Mouse (Mus musculus) layer of hippocampus, postnatal 25 days (tissue): ENCODE data around the gene Pias3. TPM values are rescaled to one million over a fixed set of nuclear protein-coding genes. Genes with fewer than 3 reads are reported as not detected.
"Not testable (repeated sequence)": the region's sequence is repeated elsewhere in the genome, so short reads cannot be mapped to it uniquely, and the experiment has no call there.

Experiments
- DNase-seq, 2 experiments: peaks; one replicate each; pipeline ENCODE4 v3.0.0; 2022; ENCODE audit warnings: mixed read lengths in 2 of 2, low spot score in 1 of 2; ENCODE audit errors: extremely low spot score in 1 of 2
- total RNA-seq, 2 experiments: library from RNA; stranded (reverse); gene quantifications; 2 replicates each; pipeline ENCODE4 v1.2.3; 2021

Pias3 gene
- total RNA-seq, 2 experiments from 2014 or later, result 24.6 to 27.0 TPM

DNA sequence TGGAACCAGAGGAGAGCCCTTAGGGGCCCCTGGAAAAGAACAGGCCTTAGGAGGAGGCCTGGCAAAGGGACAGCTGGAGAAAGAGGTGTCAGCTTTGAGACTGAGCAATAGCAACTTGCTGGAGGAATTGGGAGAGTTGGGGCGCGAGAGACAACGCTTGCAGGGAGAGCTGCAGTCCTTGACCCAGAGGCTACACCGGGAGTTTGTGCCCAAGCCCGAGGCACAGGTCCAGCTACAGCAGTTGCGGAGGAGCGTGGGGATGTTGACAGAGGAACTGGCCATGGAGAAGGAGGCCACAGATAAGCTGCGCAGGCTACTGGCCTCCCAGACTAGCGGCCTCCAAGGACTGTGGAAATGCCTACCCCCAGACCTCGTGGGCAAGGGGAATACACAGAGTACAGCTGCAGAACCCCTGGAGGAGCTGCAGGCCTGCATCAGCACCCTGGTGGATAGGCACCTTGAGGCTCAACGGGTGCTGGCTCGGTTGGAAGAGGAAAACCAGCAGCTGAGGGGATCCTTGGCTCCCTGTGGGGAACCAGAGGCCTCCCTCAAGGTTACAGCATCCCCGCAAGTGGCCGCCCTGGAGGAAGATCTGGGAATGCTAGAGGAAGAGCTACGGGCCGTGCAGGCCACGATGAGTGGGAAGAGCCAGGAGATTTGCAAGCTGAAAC is 11.9 kb upstream of the Pias3 start:
- no peak for DNase-seq

DNA sequence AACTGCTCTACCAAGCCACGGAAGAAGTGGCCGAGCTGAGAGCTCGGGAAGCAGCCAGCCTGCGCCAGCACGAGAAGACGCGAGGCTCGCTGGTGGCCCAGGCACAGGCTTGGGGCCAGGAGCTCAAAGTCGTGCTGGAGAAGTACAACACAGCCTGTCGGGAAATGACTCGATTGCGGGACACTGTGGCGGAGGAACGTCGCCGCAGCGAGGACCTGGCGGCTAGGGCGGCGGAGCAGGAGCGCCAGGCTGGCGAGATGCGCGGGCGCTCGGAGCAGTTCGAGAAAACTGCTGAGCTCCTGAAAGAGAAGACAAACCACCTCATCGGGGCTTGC is 11.4 kb upstream of the Pias3 start:
- DNase-seq, result no peak

DNA sequence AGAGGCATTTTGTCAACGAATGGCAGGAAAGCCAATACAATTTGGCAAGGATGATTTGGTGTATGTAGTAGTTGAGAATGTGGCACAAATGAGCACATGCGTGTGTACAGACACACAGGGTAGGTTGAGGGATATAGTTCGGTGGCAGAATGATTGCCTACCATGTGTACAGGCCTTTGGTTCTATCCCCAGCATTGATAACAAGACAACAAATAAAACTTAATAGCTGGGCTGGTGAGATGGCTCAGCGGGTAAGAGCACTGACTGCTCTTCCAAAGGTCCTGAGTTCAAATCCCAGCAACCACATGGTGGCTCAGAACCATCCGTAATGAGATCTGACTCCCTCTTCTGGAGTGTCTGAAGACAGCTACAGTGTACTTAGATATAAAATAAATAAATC is 10.1 kb upstream of the Pias3 start:
- not testable (repeated sequence) for DNase-seq

DNA sequence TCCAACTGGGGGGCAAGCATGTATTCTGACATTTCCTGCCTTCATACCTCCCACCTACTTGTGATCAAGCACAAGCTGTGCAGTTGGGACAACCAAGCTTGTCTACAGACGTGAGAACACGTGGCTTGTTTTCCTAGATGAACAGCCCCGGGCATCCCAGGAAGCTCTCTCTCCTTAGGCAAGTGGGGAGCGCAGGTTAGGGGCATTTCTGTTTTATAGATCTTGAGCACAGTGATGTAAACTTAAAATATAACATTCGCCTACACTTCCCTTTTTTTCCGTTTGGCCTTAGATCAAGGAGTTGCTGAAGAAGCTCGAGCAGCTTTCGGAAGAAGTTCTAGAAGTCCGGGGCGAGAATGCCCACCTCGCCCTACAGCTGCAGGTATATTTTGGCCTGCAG is 7.3 kb upstream of the Pias3 start:
- DNase-seq, result no peak

DNA sequence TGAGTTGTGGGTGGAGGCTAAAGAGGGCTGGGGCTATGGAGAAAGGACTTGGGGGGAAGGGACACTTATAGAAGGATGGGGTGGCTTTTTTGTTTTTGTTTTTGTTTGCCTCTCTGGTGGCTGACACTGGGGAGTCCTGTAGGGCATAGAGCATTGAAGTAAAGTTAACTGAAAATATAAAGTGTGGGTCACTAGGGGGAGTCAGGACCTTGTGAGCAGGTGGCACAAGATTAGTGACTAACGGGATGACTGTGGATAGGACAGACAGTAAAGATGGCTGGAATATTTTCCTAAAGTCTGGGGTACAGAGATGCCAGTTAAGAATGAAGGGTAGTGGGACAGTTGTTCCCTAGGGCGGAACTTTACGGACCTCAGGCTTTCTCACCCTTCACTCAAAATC is 5.9 kb upstream of the Pias3 start:
- DNase-seq, result no peak

DNA sequence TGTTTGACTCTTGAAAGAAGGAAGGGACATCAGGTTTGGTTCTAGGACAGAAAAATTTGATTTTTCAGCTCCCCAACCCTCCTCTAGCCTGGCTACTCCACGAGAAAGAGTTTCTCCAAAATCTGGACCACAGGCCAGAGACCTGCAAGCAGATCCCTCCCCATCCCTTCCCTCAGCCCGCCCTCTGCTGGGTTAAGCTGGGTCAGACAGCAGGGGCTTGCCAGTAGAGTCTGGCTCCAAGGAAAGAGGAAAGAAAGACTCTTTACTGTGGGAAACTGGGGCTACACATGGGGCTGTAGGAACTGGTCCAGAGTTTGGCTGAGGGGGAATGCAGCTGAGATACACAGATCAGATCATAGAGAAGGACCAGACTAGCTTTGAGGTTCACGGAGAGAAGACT is 3.7 kb upstream of the Pias3 start:
- DNase-seq, result no peak

DNA sequence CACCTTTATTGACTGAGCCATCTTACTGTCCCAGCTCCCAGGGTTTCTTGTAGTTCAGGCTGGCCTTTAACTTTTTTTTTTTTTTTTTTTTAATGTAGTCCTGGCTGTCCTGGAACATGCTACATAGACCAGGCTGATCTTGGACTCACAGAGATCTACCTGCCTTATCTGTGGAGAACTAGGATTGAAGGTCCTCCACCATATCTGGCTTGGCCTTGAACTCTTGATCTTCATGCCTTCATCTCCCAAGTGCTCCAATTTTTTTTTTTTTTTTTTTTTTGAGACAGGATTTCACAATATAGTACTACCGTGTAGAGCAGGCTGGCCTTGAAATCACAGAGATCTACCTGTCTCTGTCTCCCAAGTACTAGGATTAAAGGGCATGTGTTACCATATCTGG is 2.6 kb upstream of the Pias3 start:
- DNase-seq, result no peak

DNA sequence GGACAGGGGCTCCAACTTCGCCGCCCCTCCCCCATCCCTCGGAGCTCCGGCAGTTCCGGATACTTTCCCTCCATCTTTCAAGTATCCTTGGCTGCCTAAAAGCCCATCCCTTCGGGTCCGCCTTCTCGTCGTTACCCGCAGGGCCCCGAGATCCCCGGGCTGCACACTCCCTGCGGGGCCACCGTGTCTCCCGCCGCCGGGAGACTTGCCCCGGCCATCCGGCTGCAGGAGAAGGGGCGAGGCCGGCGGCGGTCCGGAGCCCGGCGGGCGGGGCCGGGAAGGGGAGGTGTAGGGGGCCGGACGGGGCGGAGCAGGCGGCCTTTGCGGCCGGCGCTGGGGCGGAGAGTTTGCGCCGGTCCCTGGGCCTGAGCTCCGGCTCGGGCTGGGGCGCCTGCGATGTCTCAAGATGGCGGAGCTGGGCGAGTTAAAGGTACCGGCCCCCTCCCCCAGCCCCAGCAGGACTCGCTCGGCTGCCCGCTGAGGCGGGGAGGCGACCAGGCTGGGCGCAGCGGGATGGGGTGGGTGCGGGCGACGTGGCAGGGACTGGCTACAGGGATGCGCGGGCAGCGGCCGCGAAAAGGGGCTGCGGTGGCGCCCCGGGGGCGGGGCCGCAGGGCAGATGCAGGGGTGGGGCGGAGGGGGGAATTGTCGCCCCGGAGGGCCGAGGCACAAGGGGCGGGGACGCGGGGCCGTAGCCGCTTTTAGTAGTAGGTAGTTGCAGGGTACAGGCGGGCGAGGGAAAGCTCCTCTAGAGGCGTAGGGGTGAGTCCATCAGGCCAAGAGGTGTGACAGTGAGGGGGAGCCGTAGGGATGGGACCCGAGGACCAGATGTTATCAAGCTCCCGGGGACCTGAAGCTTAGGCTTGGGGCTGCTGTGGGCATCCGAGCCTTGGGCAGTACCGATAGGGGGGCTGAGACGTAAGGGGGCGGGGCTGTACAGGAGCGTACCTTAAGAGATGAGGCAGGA is 865 bp downstream of the Pias3 start:
- peak; percentile 56 to 68 for DNase-seq

DNA sequence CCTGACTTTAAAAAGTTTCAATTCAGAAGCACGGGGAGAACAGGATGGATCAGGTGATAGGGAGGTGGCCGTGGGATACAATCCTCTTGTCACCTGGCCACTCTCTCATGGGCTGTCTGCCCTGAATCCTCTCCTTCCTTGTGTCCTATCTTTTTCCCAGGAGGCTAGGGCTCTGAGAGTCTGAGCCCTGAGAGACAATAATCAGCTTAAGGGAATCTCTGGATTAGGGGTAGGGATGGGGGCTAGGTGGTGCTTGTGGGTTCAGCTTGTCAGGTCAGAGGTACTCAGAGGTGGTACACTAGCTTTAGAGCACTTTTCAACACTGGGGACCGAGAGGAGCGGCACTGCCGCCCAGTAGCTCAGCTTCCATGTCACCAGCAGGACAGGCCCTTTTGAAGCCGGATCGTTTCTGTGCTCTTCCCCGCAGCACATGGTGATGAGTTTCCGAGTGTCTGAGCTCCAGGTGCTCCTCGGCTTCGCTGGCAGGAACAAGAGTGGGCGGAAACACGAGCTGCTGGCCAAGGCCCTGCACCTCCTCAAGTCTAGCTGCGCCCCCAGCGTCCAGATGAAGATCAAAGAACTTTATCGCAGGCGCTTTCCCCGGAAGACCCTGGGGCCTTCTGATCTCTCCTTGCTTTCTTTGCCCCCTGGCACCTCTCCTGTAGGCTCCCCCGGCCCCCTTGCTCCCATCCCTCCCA is 3.0 kb downstream of the Pias3 start:
- DNase-seq, result no peak

DNA sequence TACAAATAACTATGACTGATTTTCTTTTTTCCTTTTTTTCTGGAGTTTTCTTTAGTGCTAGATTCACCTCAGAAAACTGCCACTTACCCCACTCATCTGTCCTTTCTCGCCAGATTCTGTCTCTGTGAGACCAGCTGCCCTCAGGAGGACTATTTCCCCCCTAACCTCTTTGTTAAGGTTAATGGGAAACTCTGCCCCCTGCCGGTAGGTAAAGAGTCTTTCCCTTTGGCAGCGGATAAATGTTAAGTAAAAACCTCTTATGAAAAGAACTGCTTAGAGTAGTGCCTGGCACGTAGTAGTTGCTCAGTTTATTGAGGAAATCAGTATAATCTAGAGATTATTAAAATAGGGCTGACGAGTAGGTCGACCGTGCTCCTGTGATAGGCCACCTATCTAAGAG is 4.2 kb downstream of the Pias3 start:
- DNase-seq, result peak in 1 of 2 experiments; percentile 41

DNA sequence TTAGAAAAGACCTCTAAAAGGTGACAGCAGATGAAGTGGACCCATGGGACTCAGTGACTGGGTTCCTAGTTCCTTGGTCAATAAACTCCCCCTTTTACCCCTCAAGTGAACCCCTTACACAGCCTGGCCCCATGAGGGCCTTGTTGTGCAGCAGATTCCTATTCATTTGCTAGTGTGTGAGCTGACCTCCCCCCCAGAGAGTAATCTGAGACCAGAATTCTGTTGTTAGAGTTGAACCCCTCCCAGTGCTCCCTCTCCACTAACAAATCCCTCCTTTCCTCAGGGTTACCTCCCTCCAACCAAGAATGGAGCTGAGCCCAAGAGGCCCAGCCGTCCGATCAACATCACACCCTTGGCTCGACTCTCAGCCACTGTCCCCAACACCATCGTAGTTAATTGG is 4.8 kb downstream of the Pias3 start:
- no peak for DNase-seq

DNA sequence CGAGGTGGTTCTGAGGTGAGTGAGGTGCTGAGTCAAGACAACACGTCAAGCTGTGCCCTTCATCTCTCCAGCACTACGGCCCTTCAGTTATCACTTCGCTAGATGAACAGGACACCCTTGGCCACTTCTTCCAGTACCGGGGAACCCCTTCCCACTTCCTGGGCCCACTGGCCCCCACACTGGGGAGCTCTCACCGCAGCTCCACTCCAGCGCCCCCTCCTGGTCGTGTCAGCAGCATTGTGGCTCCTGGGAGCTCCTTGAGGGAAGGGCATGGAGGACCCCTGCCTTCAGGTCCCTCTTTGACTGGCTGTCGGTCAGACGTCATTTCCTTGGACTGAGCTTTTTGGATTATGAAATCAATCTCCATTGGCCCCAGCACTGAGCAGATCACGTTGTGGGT is 8.6 kb downstream of the Pias3 start:
- DNase-seq, result no peak

DNA sequence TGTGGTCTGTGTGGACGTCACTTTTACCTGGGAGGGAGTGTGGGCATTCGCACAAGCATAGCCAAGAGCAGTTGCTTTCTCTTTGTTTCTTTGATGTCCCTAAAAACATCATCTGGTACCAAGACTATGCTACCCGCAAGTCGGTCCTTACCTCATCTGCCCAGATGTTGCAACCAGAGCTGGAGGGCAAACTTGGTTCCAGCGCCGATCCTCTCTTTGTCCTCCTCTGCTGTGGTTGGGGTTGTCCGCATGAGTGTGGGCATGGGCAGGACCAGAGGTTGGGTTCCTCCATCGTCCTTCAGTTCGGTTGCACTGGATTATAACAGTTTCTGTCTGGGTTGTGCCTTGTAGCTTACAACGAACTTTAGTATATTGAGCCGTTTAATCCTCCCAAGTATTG is 10.0 kb downstream of the Pias3 start:
- DNase-seq, result no peak

DNA sequence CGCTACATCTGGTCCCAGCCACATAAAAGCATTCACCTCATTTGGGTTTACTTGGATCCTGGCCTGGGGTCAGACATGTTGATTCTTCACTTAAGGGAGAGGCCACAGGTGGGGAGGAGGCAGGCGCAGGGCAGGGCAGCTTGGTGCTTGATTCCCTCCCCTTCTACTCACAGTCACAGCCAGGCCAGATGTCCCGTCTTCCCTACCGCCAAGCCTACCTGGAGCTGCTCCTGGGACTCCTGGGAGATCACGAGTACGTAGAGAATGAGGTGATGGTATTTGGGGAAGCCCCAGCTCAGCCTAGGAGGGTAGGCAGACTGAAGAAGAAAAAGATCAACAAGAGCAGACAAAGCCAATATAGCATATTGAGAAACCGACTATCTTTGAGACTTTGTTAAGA is 10.8 kb downstream of the Pias3 start:
- DNase-seq, result no peak

DNA sequence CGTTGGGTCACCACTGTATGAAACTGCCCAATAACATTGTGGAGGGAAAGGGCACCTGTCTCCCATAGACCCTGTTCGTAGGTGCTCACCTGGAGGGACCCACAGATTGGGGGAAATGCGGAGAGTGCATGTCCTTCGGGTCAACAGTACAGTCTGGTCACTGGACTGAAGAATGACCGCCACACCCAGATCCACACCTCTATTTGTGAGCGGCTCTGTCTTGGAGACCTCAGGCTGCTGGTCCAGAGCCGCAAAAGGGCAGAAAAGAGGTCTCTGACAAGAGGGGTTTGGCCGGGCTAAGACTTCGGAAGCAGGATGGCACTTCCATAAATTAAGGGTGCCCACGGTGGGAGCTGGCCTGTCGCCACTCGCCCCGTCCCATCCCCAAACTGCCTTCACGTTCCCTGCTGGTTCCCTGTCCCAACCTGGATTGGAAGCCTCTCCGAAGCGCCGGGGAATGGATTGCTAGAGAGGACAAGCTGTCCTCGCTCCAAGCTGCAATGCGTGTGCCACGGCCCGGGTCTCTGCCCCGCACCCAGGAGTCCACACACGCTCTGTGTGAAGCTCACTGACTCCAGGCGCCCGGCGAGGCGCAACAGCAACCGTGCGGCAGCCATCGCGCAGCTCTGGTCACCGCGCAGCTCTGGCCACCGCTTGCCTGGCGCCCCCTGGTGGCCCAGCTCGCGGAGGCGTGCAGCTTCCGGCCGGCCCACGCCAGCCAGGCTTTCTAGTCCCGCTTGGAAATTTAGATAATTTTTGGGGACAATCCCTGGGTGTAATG is 11.9 kb downstream of the Pias3 start, which contains the start of gene Nudt17:
Gene Nudt17, minus strand, starts transcription at position 660 of the 781 bp plus-strand sequence.
- DNase-seq, result peak; percentile 76 to 81

DNA sequence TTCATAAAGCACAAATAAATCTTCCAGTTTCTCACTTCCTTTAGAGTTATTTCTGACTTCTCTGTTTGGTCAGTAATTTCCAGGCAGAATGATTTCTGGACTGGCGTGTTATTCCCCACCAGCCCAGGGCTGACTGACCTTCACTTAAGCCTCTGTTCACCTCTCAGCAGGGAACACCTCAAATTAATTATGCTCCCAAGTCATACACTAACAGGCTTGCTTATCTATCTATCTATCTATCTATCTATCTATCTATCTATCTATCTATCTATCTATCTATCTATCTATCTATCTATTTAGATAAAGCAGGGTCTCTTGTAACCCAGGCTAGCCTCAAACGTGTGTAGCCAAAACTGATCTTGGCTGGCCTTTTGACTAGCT is 12.5 kb downstream of the Pias3 start:
- DNase-seq, result no peak

DNA sequence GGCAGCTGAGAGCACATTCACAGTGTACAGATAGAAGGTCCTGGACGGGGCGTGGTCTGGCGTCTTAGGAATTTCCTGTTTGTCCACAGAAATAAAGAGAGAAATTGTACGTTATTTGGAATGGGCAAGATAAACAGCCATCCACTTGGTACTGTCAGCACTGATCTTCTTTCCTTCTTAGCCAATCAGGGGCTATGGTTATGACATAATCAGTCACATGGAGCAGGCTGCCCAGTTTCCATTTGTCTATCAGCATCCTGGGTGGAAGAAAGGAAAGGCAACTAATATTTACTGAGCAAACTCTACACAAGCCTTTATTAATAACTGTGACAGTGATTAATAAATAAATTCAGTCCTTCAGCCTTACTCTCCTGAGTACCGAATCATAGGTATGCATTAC is 18.1 kb downstream of the Pias3 start:
- no peak for DNase-seq

DNA sequence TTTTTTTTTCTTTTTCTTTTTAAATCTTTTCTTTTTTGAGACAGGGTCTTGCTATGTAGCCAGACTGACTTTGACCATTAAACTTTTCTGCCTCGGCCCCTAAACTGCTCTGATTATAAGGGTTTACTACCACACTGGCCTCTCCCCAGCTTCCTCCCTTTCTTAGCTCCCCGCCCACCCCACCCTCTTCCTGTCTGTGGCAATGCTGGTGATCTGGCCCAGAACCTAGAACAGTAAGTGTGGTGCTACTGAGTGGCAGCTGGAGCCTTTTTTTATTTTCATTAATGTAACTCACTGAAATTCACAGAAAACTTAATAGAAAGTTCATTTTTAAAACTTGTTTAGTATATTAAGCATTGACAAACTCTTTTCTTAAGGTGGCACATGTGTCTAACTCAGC is 19.7 kb downstream of the Pias3 start:
- no peak for DNase-seq

DNA sequence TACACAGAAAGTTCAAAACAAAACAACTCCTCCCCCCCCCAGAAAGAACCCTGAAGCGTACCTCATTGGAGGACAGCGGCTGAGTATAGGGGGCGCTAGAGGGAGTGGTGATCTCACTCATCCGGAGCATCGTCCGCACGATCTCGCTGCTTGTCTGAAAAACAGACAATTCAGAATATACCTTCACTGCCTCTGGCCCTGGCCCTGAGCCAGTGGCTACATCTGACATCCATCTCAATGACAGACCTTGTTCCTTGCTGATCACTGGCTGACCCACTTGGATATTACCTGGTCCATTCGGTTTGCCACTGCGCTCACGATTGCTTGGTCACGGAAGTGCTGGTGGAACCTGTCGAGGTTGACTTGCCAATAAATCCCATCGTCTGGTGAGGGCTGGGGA is 23.0 kb downstream of the Pias3 start:
- DNase-seq, result peak; percentile 39 to 74

DNA sequence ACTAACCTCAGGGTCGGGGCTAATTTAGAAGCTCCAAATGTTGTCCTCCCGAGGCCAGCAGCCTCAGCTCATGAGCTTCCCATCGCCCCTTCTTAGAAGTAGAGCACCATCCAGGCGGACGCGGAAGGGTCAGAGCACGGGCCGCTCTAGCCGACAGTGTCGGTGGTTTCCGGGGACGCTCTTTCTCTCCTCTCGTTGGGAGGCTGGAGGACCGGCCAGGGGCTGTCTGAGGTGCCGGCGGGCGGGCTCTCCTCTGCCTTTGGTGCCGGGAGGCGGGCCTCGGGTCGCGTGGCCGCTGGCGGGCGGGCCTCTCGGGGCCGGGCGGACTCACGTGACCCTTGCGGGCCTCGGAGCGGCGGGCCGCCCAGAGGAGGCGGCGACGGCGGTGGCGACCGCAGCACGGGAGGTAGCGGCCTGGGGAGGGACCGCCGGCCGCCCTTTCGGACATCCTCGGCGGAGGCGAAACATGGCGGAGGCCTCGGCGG is 31.2 kb downstream of the Pias3 start, which contains the start of the genes Polr3c and Rnf115:
Gene Polr3c, minus strand, starts transcription at position 286 of the 485 bp plus-strand sequence.
Gene Rnf115, plus strand, starts transcription at position 322 of the 485 bp plus-strand sequence.
- DNase-seq, result peak; percentile 84 to 91
